Mouse (Mus musculus): Measurements from ENCODE around the gene Kcnn4. TPM values are rescaled to one million over a fixed set of nuclear protein-coding genes. Genes with fewer than 3 reads are reported as not detected.

Kcnn4 gene
- polyA plus RNA-seq, 1 experiment from 2014 or later: 3.0 TPM

DNA sequence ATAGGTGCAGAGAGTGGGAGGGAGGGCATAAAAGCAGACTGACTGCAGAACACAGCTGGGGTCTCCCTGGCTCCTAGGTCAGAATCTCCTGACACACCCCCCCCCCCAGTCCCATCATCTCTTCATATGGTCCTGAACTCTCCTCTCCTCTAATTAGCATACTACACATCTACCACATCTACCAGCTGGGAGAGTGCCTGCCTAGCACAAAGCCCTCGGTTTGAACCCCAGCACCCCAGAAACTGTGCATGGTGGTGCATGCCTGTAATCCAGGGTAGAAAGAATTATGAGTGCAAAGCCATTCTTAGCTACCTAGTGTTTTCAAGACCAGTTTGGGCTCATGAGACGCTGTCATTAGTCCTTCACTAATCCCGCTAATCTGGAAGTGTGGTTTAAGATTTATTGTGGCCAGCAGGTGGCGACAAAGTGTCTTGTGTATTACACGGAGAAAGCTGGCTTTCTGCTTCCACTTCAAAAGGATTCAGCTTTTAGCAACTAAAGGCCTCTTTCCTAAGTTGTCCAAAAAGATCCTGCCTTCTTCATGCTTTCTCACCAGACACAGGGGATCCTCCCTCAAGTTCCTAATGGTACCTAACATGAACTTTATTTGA is 34.3 kb upstream of the Kcnn4 start:
- Histone ChIP-seq H3K4me1 (ENCODE audit: control insufficient read depth, insufficient read depth, low read length) (no peaks in the 10 kb centered on the region), H3K36me3 (ENCODE audit: control insufficient read depth, insufficient read depth, low read length) (no peaks in the 10 kb centered on the region), H3K4me2 (replicated peaks; ENCODE audit: low read depth, low read length) (no peak overlapping the region), H3K9me3 (ENCODE audit: control insufficient read depth, low read depth, low read length) (no peaks in the 10 kb centered on the region), H3K4me3 (ENCODE audit: low read depth, low read length) (no peak overlapping the region), H3K9ac (replicated peaks; ENCODE audit: low read depth, low read length) (no peak overlapping the region), H3K27me3 (ENCODE audit: control insufficient read depth, insufficient read depth, low read length) (no peaks in the 10 kb centered on the region), H3K27ac (ENCODE audit: low read length) (no peak overlapping the region)
- no peak for ATAC-seq (ENCODE audit: insufficient number of reproducible peaks, insufficient read depth, low FRiP score, low read depth)
- WGBS: 13% methylated on average over 5 of the region's 5 CpGs

DNA sequence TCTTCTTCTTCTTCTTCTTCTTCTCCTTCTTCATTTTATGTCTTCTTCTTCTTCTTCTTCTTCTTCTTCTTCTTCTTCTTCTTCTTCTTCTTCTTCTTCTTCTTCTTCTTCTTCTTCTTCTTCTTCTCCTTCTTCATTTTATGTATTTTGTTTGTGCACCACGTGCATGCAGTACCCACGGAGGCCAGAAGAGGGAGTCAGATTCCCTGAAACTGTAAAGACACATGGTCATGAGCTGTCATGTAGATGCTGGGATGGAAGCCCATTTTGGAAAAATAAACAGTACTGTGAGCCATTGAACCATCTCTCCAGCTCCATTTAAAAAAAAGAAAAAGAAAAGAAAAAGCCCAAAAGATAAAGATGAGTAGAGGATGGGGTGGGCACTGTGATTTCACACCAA is 31.8 kb upstream of the Kcnn4 start:
- Histone ChIP-seq H3K4me1 (ENCODE audit: control insufficient read depth, insufficient read depth, low read length) (no peaks in the 10 kb centered on the region), H3K9ac (replicated peaks; ENCODE audit: low read depth, low read length) (no peak overlapping the region), H3K27ac (ENCODE audit: low read length) (no peak overlapping the region), H3K4me3 (ENCODE audit: low read depth, low read length) (no peak overlapping the region), H3K27me3 (ENCODE audit: control insufficient read depth, insufficient read depth, low read length) (no peaks in the 10 kb centered on the region), H3K4me2 (replicated peaks; ENCODE audit: low read depth, low read length) (no peak overlapping the region), H3K9me3 (ENCODE audit: control insufficient read depth, low read depth, low read length) (no peaks in the 10 kb centered on the region), H3K36me3 (ENCODE audit: control insufficient read depth, insufficient read depth, low read length) (no peaks in the 10 kb centered on the region)
- WGBS: 43% methylated on average over 2 of the region's 2 CpGs
- ATAC-seq (ENCODE audit: insufficient number of reproducible peaks, insufficient read depth, low FRiP score, low read depth): no peak

DNA sequence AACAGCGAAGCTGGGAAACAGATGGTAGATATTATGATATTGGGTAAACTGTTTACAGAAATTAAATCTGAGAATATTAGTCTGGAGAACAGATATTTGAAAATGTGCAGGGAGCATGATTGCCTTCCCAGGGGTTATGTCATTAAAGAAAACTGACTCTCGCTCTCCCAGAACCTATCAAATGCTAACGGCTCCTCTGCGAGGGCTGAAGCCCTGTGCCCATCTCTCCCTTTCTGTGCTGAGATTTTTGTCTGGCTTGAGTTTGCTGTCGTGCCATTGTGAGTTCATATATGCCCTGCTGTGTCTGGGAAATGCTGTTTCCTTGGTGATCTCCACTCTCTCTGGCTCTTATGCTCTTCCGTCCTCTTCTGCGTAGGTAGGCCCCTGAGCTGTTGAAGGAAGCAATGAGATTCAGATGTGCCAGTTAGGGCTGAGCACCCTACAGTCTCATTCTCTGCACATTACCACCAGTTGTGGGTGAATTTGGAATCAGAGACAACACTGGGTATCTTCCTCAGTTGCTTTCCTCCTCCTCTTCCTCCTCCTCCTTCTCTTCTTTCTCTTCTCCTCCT is 26.3 kb upstream of the Kcnn4 start:
- WGBS: 55% methylated on average over 7 of the region's 7 CpGs
- Histone ChIP-seq H3K4me3 (ENCODE audit: low read depth, low read length) (no peak overlapping the region), H3K27me3 (ENCODE audit: control insufficient read depth, insufficient read depth, low read length) (no peaks in the 10 kb centered on the region), H3K4me1 (ENCODE audit: control insufficient read depth, insufficient read depth, low read length) (no peaks in the 10 kb centered on the region), H3K27ac (ENCODE audit: low read length) (no peak overlapping the region), H3K9ac (replicated peaks; ENCODE audit: low read depth, low read length) (no peak overlapping the region), H3K9me3 (ENCODE audit: control insufficient read depth, low read depth, low read length) (no peaks in the 10 kb centered on the region), H3K4me2 (replicated peaks; ENCODE audit: low read depth, low read length) (no peak overlapping the region), H3K36me3 (ENCODE audit: control insufficient read depth, insufficient read depth, low read length) (no peaks in the 10 kb centered on the region)
- no peak for ATAC-seq (ENCODE audit: insufficient number of reproducible peaks, insufficient read depth, low FRiP score, low read depth)

DNA sequence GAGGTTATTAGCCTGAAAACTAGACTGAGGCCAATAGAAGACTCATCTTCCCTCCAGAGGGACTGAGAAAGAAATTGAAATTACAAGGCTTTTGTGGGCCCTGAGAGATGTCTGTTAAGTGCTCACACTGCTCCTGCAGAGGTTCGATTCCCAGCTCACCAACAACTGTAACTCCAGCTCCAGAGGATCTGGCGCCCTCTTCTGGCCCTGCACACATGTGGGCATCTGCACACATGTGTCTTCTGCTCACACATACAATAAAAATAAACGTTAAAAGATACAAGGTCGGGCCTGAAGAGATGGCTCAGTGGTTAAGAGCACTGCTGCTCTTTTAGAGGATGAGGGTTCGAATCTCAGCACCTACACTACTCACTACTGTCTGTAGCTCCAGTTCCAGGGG is 23.6 kb upstream of the Kcnn4 start:
- no peak overlapping the region for H3K4me3 ChIP-seq (ENCODE audit: low read depth, low read length)
- H3K36me3 ChIP-seq (ENCODE audit: control insufficient read depth, insufficient read depth, low read length): no peaks in the 10 kb centered on the region
- no peaks in the 10 kb centered on the region for H3K4me1 ChIP-seq (ENCODE audit: control insufficient read depth, insufficient read depth, low read length)
- no peaks in the 10 kb centered on the region for H3K27me3 ChIP-seq (ENCODE audit: control insufficient read depth, insufficient read depth, low read length)
- no peaks in the 10 kb centered on the region for H3K9me3 ChIP-seq (ENCODE audit: control insufficient read depth, low read depth, low read length)
- WGBS: 64% methylated on average over 5 of the region's 5 CpGs
- ATAC-seq (ENCODE audit: insufficient number of reproducible peaks, insufficient read depth, low FRiP score, low read depth): no peak
- H3K4me2 ChIP-seq (replicated peaks; ENCODE audit: low read depth, low read length): no peak overlapping the region
- H3K27ac ChIP-seq (ENCODE audit: low read length): no peak overlapping the region
- H3K9ac ChIP-seq (replicated peaks; ENCODE audit: low read depth, low read length): no peak overlapping the region

GRCm38 (mm10) chr7:24348896-24349295 is 21.2 kb upstream of the Kcnn4 start, which contains the start of gene Lypd5:
Lypd5 (plus strand) TSS chr7:24349196.
- no peak within 1 kb of the TSS for H3K9ac ChIP-seq (replicated peaks; ENCODE audit: low read depth, low read length)
- no peaks in the 10 kb centered on the region for H3K9me3 ChIP-seq (ENCODE audit: control insufficient read depth, low read depth, low read length)
- ATAC-seq (ENCODE audit: insufficient number of reproducible peaks, insufficient read depth, low FRiP score, low read depth): no peak
- H3K36me3 ChIP-seq (ENCODE audit: control insufficient read depth, insufficient read depth, low read length): no peaks in the 10 kb centered on the region
- WGBS: 37% methylated on average over 6 of the region's 6 CpGs
- H3K27me3 ChIP-seq (ENCODE audit: control insufficient read depth, insufficient read depth, low read length): no peaks in the 10 kb centered on the region
- no peak within 1 kb of the TSS for H3K4me2 ChIP-seq (replicated peaks; ENCODE audit: low read depth, low read length)
- no peak within 1 kb of the TSS for H3K4me3 ChIP-seq (ENCODE audit: low read depth, low read length)
- no peaks in the 10 kb centered on the region for H3K4me1 ChIP-seq (ENCODE audit: control insufficient read depth, insufficient read depth, low read length)
- no peak within 1 kb of the TSS for H3K27ac ChIP-seq (ENCODE audit: low read length)

GRCm38 (mm10) chr7:24355646-24356045 is 14.4 kb upstream of the Kcnn4 start:
- no peak overlapping the region for H3K27ac ChIP-seq (ENCODE audit: low read length)
- H3K27me3 ChIP-seq (ENCODE audit: control insufficient read depth, insufficient read depth, low read length): no peaks in the 10 kb centered on the region
- H3K9ac ChIP-seq (replicated peaks; ENCODE audit: low read depth, low read length): no peak overlapping the region
- no peak overlapping the region for H3K4me3 ChIP-seq (ENCODE audit: low read depth, low read length)
- no peak overlapping the region for H3K4me2 ChIP-seq (replicated peaks; ENCODE audit: low read depth, low read length)
- H3K9me3 ChIP-seq (ENCODE audit: control insufficient read depth, low read depth, low read length): no peaks in the 10 kb centered on the region
- no peak for ATAC-seq (ENCODE audit: insufficient number of reproducible peaks, insufficient read depth, low FRiP score, low read depth)
- H3K4me1 ChIP-seq (ENCODE audit: control insufficient read depth, insufficient read depth, low read length): no peaks in the 10 kb centered on the region
- no peaks in the 10 kb centered on the region for H3K36me3 ChIP-seq (ENCODE audit: control insufficient read depth, insufficient read depth, low read length)
- 85% methylated on average over 6 of the region's 6 CpGs for WGBS

DNA sequence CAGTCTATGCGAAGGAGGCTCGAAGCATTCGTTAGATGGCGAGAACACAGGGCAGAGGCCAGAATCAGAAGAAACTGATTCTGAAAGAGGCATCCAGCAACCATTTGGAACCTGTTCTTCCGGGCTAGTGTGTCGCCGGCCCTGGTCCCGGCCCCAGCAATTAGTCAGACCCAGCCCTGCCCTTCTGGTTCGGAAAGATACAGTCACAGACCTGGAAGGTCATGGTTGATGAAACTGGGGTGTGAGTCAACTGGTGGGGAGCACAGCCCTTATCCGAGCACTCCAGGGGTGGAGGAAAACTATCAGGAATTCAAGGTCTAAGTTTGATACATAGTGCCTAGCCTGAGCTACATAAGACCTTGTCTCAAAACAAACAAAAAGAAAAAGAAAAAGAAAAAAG is 14.0 kb upstream of the Kcnn4 start:
- 74% methylated on average over 10 of the region's 10 CpGs for WGBS
- no peak for ATAC-seq (ENCODE audit: insufficient number of reproducible peaks, insufficient read depth, low FRiP score, low read depth)
- no peaks in the 10 kb centered on the region for H3K9me3 ChIP-seq (ENCODE audit: control insufficient read depth, low read depth, low read length)

DNA sequence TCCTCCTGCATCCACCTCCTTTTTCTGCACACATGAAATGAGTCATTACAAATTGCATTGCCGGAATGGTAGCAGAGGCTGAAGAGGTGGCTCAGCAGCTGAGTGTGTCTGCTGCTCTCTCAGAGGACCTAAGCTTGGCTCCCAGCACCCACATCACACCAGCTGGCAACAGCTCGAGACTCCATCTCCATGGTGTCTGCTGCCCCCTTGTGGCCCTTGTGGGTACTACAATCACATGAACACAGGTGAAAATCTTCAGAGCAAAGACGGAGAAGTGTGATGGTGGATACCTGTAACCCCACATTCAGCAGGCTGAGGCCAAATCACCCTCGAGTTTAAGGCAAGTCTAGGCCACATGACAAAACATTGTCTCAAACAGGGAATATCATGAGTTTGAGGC is 12.2 kb upstream of the Kcnn4 start:
- no peaks in the 10 kb centered on the region for H3K36me3 ChIP-seq (ENCODE audit: control insufficient read depth, insufficient read depth, low read length)
- no peaks in the 10 kb centered on the region for H3K4me1 ChIP-seq (ENCODE audit: control insufficient read depth, insufficient read depth, low read length)

More for the DNA sequence above, 14.0 kb upstream of the Kcnn4 start:
- Histone ChIP-seq H3K27me3 (ENCODE audit: control insufficient read depth, insufficient read depth, low read length) (no peaks in the 10 kb centered on the region), H3K4me3 (ENCODE audit: low read depth, low read length) (no peak overlapping the region), H3K4me1 (ENCODE audit: control insufficient read depth, insufficient read depth, low read length) (no peaks in the 10 kb centered on the region), H3K9ac (replicated peaks; ENCODE audit: low read depth, low read length) (no peak overlapping the region), H3K27ac (ENCODE audit: low read length) (no peak overlapping the region), H3K36me3 (ENCODE audit: control insufficient read depth, insufficient read depth, low read length) (no peaks in the 10 kb centered on the region), H3K4me2 (replicated peaks; ENCODE audit: low read depth, low read length) (no peak overlapping the region)

GRCm38 (mm10) chr7:24359269-24359668 is 10.8 kb upstream of the Kcnn4 start:
- no peaks in the 10 kb centered on the region for H3K4me1 ChIP-seq (ENCODE audit: control insufficient read depth, insufficient read depth, low read length)
- no peak overlapping the region for H3K4me2 ChIP-seq (replicated peaks; ENCODE audit: low read depth, low read length)
- 22% methylated on average over 9 of the region's 9 CpGs for WGBS
- H3K27me3 ChIP-seq (ENCODE audit: control insufficient read depth, insufficient read depth, low read length): no peaks in the 10 kb centered on the region
- ATAC-seq (ENCODE audit: insufficient number of reproducible peaks, insufficient read depth, low FRiP score, low read depth): no peak
- no peak overlapping the region for H3K9ac ChIP-seq (replicated peaks; ENCODE audit: low read depth, low read length)
- no peak overlapping the region for H3K27ac ChIP-seq (ENCODE audit: low read length)
- no peaks in the 10 kb centered on the region for H3K9me3 ChIP-seq (ENCODE audit: control insufficient read depth, low read depth, low read length)
- H3K4me3 ChIP-seq (ENCODE audit: low read depth, low read length): no peak overlapping the region
- H3K36me3 ChIP-seq (ENCODE audit: control insufficient read depth, insufficient read depth, low read length): no peaks in the 10 kb centered on the region

More for the DNA sequence above, 12.2 kb upstream of the Kcnn4 start:
- WGBS: 45% methylated on average over 4 of the region's 4 CpGs
- H3K9me3 ChIP-seq (ENCODE audit: control insufficient read depth, low read depth, low read length): no peaks in the 10 kb centered on the region
- no peak overlapping the region for H3K27ac ChIP-seq (ENCODE audit: low read length)
- no peak for ATAC-seq (ENCODE audit: insufficient number of reproducible peaks, insufficient read depth, low FRiP score, low read depth)
- H3K4me2 ChIP-seq (replicated peaks; ENCODE audit: low read depth, low read length): no peak overlapping the region
- no peaks in the 10 kb centered on the region for H3K27me3 ChIP-seq (ENCODE audit: control insufficient read depth, insufficient read depth, low read length)
- no peak overlapping the region for H3K4me3 ChIP-seq (ENCODE audit: low read depth, low read length)
- H3K9ac ChIP-seq (replicated peaks; ENCODE audit: low read depth, low read length): no peak overlapping the region
